Mouse (Mus musculus) ES-E14 (cell line): ENCODE measurements around the gene Polr1b. TPM values are rescaled to one million over a fixed set of nuclear protein-coding genes. Genes with fewer than 3 reads are reported as not detected.

Experiments used
- DNase-seq: peaks from one replicate; pipeline ENCODE4 v3.0.0-alpha.2; 2013; ENCODE audit warnings: low read depth, low spot score
- H3K27ac ChIP-seq: 2 replicates; pipeline ENCODE4 v1.5.1; 2012; ENCODE audit warnings: low read depth, mild to moderate bottlenecking, low read length, moderate library complexity, mixed read lengths; ENCODE audit not compliant: poor library complexity, insufficient read depth, severe bottlenecking
- H3K36me3 ChIP-seq: 2 replicates; pipeline ENCODE4 v1.6.1; 2012; ENCODE audit warnings: mild to moderate bottlenecking, low read length, moderate library complexity, mixed read lengths; ENCODE audit not compliant: control insufficient read depth, poor library complexity, insufficient read depth, severe bottlenecking
- H3K4me1 ChIP-seq, 2 experiments: fragments of 150-350 bp in 1 of 2; sonication (generic) in 1 of 2; 2 replicates each; pipeline ENCODE4 v1.6.1; 2012; ENCODE audit warnings: low read length in 2 of 2, mild to moderate bottlenecking in 1 of 2, mixed read lengths in 1 of 2; ENCODE audit not compliant: control insufficient read depth in 2 of 2, insufficient read depth in 2 of 2, poor library complexity in 1 of 2
- H3K4me3 ChIP-seq, 2 experiments: fragments of 150-350 bp in 1 of 2; sonication (generic) in 1 of 2; 2 replicates each; pipeline ENCODE4 v1.5.1; 2012; ENCODE audit warnings: low read length in 2 of 2, low read depth in 1 of 2, mild to moderate bottlenecking in 1 of 2, mixed read lengths in 1 of 2; ENCODE audit not compliant: insufficient read depth in 1 of 2, poor library complexity in 1 of 2, severe bottlenecking in 1 of 2
- H3K9ac ChIP-seq: 2 replicates; pipeline ENCODE4 v1.6.1; 2012; ENCODE audit warnings: low read depth, mild to moderate bottlenecking, low read length, mixed read lengths; ENCODE audit not compliant: poor library complexity, insufficient read depth, severe bottlenecking
- H3K9me3 ChIP-seq: fragments of 150-350 bp; sonication (generic); 2 replicates; pipeline ENCODE4 v1.6.1; 2012; ENCODE audit warnings: low read depth, mild to moderate bottlenecking, low read length; ENCODE audit not compliant: control insufficient read depth, insufficient read depth
- CHD2 ChIP-seq: IDR thresholded peaks from 2 replicates; pipeline ENCODE4 v1.6.1; 2014; ENCODE audit warnings: mild to moderate bottlenecking, low read depth, low read length, inconsistent platforms
- HCFC1 ChIP-seq: IDR thresholded peaks from 2 replicates; pipeline ENCODE4 v1.6.1; 2012; ENCODE audit warnings: low read length, inconsistent platforms, borderline replicate concordance; ENCODE audit not compliant: insufficient read depth
- MAFK ChIP-seq: IDR thresholded peaks from 2 replicates; pipeline ENCODE4 v1.6.1; 2014; ENCODE audit warnings: mild to moderate bottlenecking, low read depth, low read length, inconsistent platforms; ENCODE audit not compliant: insufficient read depth
- ZC3H11A ChIP-seq: IDR thresholded peaks from 2 replicates; pipeline ENCODE4 v1.6.1; 2012; ENCODE audit warnings: low read depth, mild to moderate bottlenecking, inconsistent platforms, low read length, borderline replicate concordance
- ZNF384 ChIP-seq: IDR thresholded peaks from 2 replicates; pipeline ENCODE4 v1.6.1; 2012; ENCODE audit warnings: low read depth, low read length, inconsistent platforms
- in situ Hi-C, 2 experiments: fragments of 600-800 bp; cut with MboI; formaldehyde crosslinking; loops; one replicate each; pipeline ENCODE4 v1.15.1; 2025; ENCODE audit warnings: low sequenced_read_pairs in 2 of 2, inconsistent platforms in 1 of 2; ENCODE audit not compliant: unreplicated experiment in 2 of 2
- total RNA-seq: library from RNA; depleted of rRNA; stranded (reverse); fragments of 300-350 nt; gene quantifications from 2 replicates; pipeline ENCODE4 v1.2.3, GENCODE M21; 2012

Polr1b gene
- total RNA-seq, 1 experiment = 100 TPM

GRCm38 (mm10) chr2:129148836-129149235 is 48.0 kb downstream of the Polr1b start:
- Histone ChIP-seq H3K4me1 (peaks cover 0 to 2% of the 10 kb centered on the region in 2 experiments; a peak in 1 of 4 replicates), H3K27ac (no peak overlapping the region), H3K9me3 (no peaks in the 10 kb centered on the region), H3K4me3 (no peak overlapping the region), H3K36me3 (no peaks in the 10 kb centered on the region), H3K9ac (no peak overlapping the region)
- no peak for TF ChIP-seq ZNF384
- no peak for TF ChIP-seq HCFC1
- TF ChIP-seq ZC3H11A = no peak
- no peak for TF ChIP-seq MAFK
- no peak for TF ChIP-seq CHD2
- in situ Hi-C loops = no loop called here
- DNase-seq = no peak

DNA sequence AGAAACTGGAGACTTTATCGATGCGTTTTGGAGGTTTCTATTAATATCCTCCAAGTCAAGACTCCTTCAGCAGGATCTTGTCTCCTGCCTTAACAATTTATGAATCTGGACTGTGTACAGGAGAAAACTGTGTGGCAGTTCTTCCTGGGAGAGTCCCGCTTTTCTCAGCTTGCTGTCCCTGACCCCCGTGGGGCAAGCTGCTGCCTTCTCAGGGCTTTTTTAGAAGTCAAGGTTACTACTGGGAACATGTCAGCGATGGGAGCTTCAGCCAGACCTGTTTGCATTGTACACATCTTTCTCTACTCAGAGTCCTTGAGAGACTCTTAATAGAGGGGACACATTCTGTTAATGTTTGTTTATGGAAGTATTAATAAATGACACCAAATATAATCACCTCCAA is 49.6 kb downstream of the Polr1b start:
- no peak overlapping the region for H3K4me3 ChIP-seq
- no peak for DNase-seq
- TF ChIP-seq ZC3H11A = no peak
- no peak for TF ChIP-seq CHD2
- H3K9me3 ChIP-seq = no peaks in the 10 kb centered on the region
- no peaks in the 10 kb centered on the region for H3K36me3 ChIP-seq
- H3K4me1 ChIP-seq = no peaks in the 10 kb centered on the region
- in situ Hi-C loops = no loop called here
- H3K9ac ChIP-seq = no peak overlapping the region
- H3K27ac ChIP-seq = no peak overlapping the region

- H3K27ac ChIP-seq = no peak overlapping the region
- no peak for DNase-seq
- in situ Hi-C loops = no loop called here
- TF ChIP-seq CHD2 (no peak), HCFC1 (no peak), ZC3H11A (no peak), ZNF384 (no peak), MAFK (no peak)
- H3K4me3 ChIP-seq = no peak overlapping the region
- H3K36me3 ChIP-seq = no peaks in the 10 kb centered on the region
- H3K9ac ChIP-seq = no peak overlapping the region
- H3K9me3 ChIP-seq = no peaks in the 10 kb centered on the region
- H3K4me1 ChIP-seq = no peaks in the 10 kb centered on the region
Observed at GRCm38 (mm10) chr2:129151111-129151510, 50.3 kb downstream of the Polr1b start.

DNA sequence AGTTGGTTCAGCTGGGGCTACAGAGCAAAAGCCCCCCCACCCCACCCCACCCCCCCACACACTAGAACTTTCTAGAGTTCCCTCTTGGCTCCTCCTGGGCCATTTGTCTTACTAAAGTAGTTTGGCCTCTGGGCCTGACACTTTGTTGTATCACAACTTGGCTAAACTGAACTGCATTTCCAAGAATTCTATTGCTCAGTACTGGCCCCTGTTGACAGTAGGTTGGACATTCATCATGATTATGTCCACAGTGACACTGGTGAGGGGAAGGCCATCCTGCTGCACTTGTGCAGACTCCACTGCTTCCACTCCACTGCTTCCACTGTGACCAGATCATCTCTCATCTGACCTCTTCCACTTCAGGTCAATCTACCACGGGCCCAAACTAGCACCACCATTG is 52.0 kb downstream of the Polr1b start:
- H3K9me3 ChIP-seq = no peaks in the 10 kb centered on the region

GRCm38 (mm10) chr2:129164815-129165214 is 64.0 kb downstream of the Polr1b start:
- Histone ChIP-seq H3K4me1 (peaks cover 4 to 5% of the 10 kb centered on the region in 2 experiments; a peak in 2 of 4 replicates), H3K9me3 (no peaks in the 10 kb centered on the region), H3K27ac (no peak overlapping the region), H3K36me3 (no peaks in the 10 kb centered on the region), H3K4me3 (no peak overlapping the region), H3K9ac (no peak overlapping the region)
- no peak for DNase-seq
- TF ChIP-seq ZNF384 (no peak), HCFC1 (no peak), CHD2 (no peak), ZC3H11A (no peak), MAFK (no peak)
- in situ Hi-C loops = no loop called here

More for the DNA sequence above, 52.0 kb downstream of the Polr1b start:
- TF ChIP-seq CHD2 (no peak), MAFK (no peak), ZC3H11A (no peak), ZNF384 (no peak), HCFC1 (no peak)
- no peak for DNase-seq
- no peaks in the 10 kb centered on the region for H3K4me1 ChIP-seq
- in situ Hi-C loops = no loop called here
- H3K27ac ChIP-seq = no peak overlapping the region
- no peak overlapping the region for H3K9ac ChIP-seq
- H3K4me3 ChIP-seq = no peak overlapping the region
- H3K36me3 ChIP-seq = no peaks in the 10 kb centered on the region
